Mouse (Mus musculus): Measurements from ENCODE around the gene Zfp768. TPM values are rescaled to one million over a fixed set of nuclear protein-coding genes. Genes with fewer than 3 reads are reported as not detected.

Gene Zfp768
- polyA plus RNA-seq, 1 experiment from 2014 or later = 16.7 TPM

GRCm38 (mm10) chr7:127296786-127297555, 48.4 kb downstream of the Zfp768 start:
- no peak overlapping the region for H3K9ac ChIP-seq
- 81% methylated on average over 5 of the region's 5 CpGs for WGBS

GRCm38 (mm10) chr7:127296098-127296497, 49.3 kb downstream of the Zfp768 start, which contains the start of gene Itgal:
Gene Itgal, plus strand, starts transcription at chr7:127296260.
- no peak within 1 kb of the TSS for H3K4me3 ChIP-seq (replicated peaks)
- no peak within 1 kb of the TSS for H3K27ac ChIP-seq (replicated peaks)
- H3K36me3 ChIP-seq = no peaks in the 10 kb centered on the region
- 81% methylated on average over 11 of the region's 11 CpGs for WGBS
- ATAC-seq (ENCODE audit: insufficient number of reproducible peaks, low FRiP score, low TSS enrichment, low read depth) = no peak
- H3K27me3 ChIP-seq = no peaks in the 10 kb centered on the region
- H3K9ac ChIP-seq = no peak within 1 kb of the TSS
- no peaks in the 10 kb centered on the region for H3K4me1 ChIP-seq
- H3K4me2 ChIP-seq (replicated peaks) = no peak within 1 kb of the TSS
- no peaks in the 10 kb centered on the region for H3K9me3 ChIP-seq (replicated peaks)

More at GRCm38 (mm10) chr7:127296786-127297555, 48.4 kb downstream of the Zfp768 start:
- no peak for ATAC-seq (ENCODE audit: insufficient number of reproducible peaks, low FRiP score, low TSS enrichment, low read depth)
- Histone ChIP-seq H3K4me3 (replicated peaks) (no peak overlapping the region), H3K9me3 (replicated peaks) (no peaks in the 10 kb centered on the region), H3K27me3 (no peaks in the 10 kb centered on the region), H3K27ac (replicated peaks) (no peak overlapping the region), H3K4me2 (replicated peaks) (no peak overlapping the region), H3K36me3 (no peaks in the 10 kb centered on the region), H3K4me1 (no peaks in the 10 kb centered on the region)

Other genes starting within 250 kb of the Zfp768 start
- 2.0 and 3.3 TPM in 2 replicates for gene Qprt, start 223.4 kb downstream of the Zfp768 start, polyA plus RNA-seq (2015; fragmentation: Nextera tagmentation; extraction: Ambion mirVana)
- gene Spn, start 207.8 kb downstream of the Zfp768 start, polyA plus RNA-seq (2015; fragmentation: Nextera tagmentation; extraction: Ambion mirVana) = 0.61 and 0.67 TPM in 2 replicates
- 56.4 and 61.8 TPM in 2 replicates for gene Cd2bp2, start 149.5 kb downstream of the Zfp768 start, polyA plus RNA-seq (2015; fragmentation: Nextera tagmentation; extraction: Ambion mirVana)
- gene Tbc1d10b, start 137.1 kb downstream of the Zfp768 start, polyA plus RNA-seq (2015; fragmentation: Nextera tagmentation; extraction: Ambion mirVana) = 29.4 and 32.5 TPM in 2 replicates
- 585 and 767 TPM in 2 replicates for gene Mylpf, start 136.7 kb downstream of the Zfp768 start, polyA plus RNA-seq (2015; fragmentation: Nextera tagmentation; extraction: Ambion mirVana)
- gene Zfp553, start 112.5 kb downstream of the Zfp768 start, polyA plus RNA-seq (2015; fragmentation: Nextera tagmentation; extraction: Ambion mirVana) = 41.3 and 42.5 TPM in 2 replicates
- gene Sept1, start 112.5 kb downstream of the Zfp768 start, polyA plus RNA-seq (2015; fragmentation: Nextera tagmentation; extraction: Ambion mirVana) = 22.4 and 23.9 TPM in 2 replicates
- 73.7 and 77.5 TPM in 2 replicates for gene Zfp771, start 101.3 kb downstream of the Zfp768 start, polyA plus RNA-seq (2015; fragmentation: Nextera tagmentation; extraction: Ambion mirVana)
- gene Dctpp1, start 84.9 kb downstream of the Zfp768 start, polyA plus RNA-seq (2015; fragmentation: Nextera tagmentation; extraction: Ambion mirVana) = 141 and 142 TPM in 2 replicates
- gene Sephs2, start 71.5 kb downstream of the Zfp768 start, polyA plus RNA-seq (2015; fragmentation: Nextera tagmentation; extraction: Ambion mirVana) = 53.7 and 58.5 TPM in 2 replicates
- gene Itgal, start 49.3 kb downstream of the Zfp768 start, polyA plus RNA-seq (2015; fragmentation: Nextera tagmentation; extraction: Ambion mirVana) = 1.5 and 1.9 TPM in 2 replicates
- gene Zfp747, start 30.5 kb upstream of the Zfp768 start, polyA plus RNA-seq (2015; fragmentation: Nextera tagmentation; extraction: Ambion mirVana) = 10.6 and 12.3 TPM in 2 replicates
- gene 9130019O22Rik, start 41.6 kb upstream of the Zfp768 start, polyA plus RNA-seq (2015; fragmentation: Nextera tagmentation; extraction: Ambion mirVana) = 5.3 and 6.2 TPM in 2 replicates
- gene E430018J23Rik, start 48.0 kb upstream of the Zfp768 start, polyA plus RNA-seq (2015; fragmentation: Nextera tagmentation; extraction: Ambion mirVana) = 8.4 and 9.2 TPM in 2 replicates
- 8.9 and 9.2 TPM in 2 replicates for gene Zfp764, start 61.2 kb upstream of the Zfp768 start, polyA plus RNA-seq (2015; fragmentation: Nextera tagmentation; extraction: Ambion mirVana)
- gene Zfp688, start 76.5 kb upstream of the Zfp768 start, polyA plus RNA-seq (2015; fragmentation: Nextera tagmentation; extraction: Ambion mirVana) = 24.1 and 24.8 TPM in 2 replicates
- 8.0 and 8.8 TPM in 2 replicates for gene Zfp689, start 103.6 kb upstream of the Zfp768 start, polyA plus RNA-seq (2015; fragmentation: Nextera tagmentation; extraction: Ambion mirVana)
- gene Prr14, start 114.0 kb upstream of the Zfp768 start, polyA plus RNA-seq (2015; fragmentation: Nextera tagmentation; extraction: Ambion mirVana) = 46.3 and 55.9 TPM in 2 replicates
- gene Fbrs, start 133.6 kb upstream of the Zfp768 start, polyA plus RNA-seq (2015; fragmentation: Nextera tagmentation; extraction: Ambion mirVana) = 17.1 and 17.3 TPM in 2 replicates
- gene Srcap, start 166.4 kb upstream of the Zfp768 start, polyA plus RNA-seq (2015; fragmentation: Nextera tagmentation; extraction: Ambion mirVana) = 48.6 and 52.4 TPM in 2 replicates
- 14.6 and 14.7 TPM in 2 replicates for gene Gm42715, start 174.0 kb upstream of the Zfp768 start, polyA plus RNA-seq (2015; fragmentation: Nextera tagmentation; extraction: Ambion mirVana)
- gene Tmem265, start 215.8 kb upstream of the Zfp768 start, polyA plus RNA-seq (2015; fragmentation: Nextera tagmentation; extraction: Ambion mirVana) = 6.5 and 12.8 TPM in 2 replicates
- 40.0 TPM in 2 replicates for gene Phkg2, start 227.8 kb upstream of the Zfp768 start, polyA plus RNA-seq (2015; fragmentation: Nextera tagmentation; extraction: Ambion mirVana)
- 19.2 and 29.0 TPM in 2 replicates for gene Ccdc189, start 243.0 kb upstream of the Zfp768 start, polyA plus RNA-seq (2015; fragmentation: Nextera tagmentation; extraction: Ambion mirVana)
- 47.5 and 51.5 TPM in 2 replicates for gene Rnf40, start 243.2 kb upstream of the Zfp768 start, polyA plus RNA-seq (2015; fragmentation: Nextera tagmentation; extraction: Ambion mirVana)